Mouse (Mus musculus) inflammation-experienced regulatory T-cells, adult 16 weeks (primary cell): ENCODE measurements around the gene Cyb561d1. TPM values are rescaled to one million over a fixed set of nuclear protein-coding genes. Genes with fewer than 3 reads are reported as not detected.

ENCODE experiments used
- polyA plus RNA-seq: library from polyadenylated mRNA; unstranded; fragments of 100-300 nt; shearing (Covaris generic); gene quantifications from one replicate; pipeline ENCODE4 v1.2.1, GENCODE M21; 2017

Gene Cyb561d1
- 29.4 TPM for polyA plus RNA-seq

DNA sequence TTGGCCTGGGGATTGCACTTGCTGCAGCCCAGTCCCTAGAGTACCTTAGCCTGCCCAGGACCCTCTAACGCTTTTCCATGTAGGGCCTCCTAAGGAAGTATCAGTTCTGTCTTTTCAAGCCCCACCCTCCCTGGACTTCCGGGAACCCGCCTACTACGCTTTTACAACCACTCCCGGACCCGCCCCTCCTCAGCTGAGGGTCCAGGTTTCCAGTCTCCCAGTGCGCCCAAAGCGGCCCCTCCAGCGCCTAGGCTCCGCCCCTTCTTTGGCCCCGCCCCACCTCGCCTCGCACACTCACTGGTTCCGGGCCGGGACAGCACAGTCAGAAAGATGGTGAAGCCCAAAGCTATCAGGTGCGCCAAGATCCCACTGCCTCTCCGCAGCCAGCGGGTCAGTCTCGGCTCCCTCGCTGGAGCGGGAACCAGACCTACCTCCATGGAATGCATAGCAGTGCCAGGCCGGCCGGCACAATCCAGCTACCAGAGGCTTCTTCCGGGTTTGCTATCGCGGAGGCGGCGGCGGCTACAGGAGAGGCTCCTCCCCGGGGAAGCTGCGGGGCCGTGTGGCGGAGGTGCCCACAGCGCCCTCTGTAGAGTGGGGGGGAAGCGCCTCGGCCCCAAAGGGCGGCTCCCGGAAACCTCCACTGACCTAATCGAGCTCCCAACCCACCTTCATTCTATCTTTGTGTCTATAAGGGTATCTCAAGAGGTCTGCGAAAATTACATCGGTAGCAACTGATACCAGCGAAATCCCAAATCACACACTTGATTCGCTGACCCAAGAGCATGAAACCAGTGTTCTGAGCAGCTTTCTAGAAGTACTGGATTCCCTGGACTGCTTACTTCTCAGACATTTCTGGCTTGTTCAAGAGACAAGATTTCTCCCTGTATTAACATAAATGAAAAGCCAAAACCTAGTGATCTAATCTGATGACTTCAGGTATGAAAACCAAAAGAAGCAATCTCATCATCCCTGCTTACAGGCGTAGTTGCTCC, at the start of gene Cyb561d1:
Cyb561d1 (minus strand) TSS at position 884 of the 995 bp plus-strand sequence.

DNA sequence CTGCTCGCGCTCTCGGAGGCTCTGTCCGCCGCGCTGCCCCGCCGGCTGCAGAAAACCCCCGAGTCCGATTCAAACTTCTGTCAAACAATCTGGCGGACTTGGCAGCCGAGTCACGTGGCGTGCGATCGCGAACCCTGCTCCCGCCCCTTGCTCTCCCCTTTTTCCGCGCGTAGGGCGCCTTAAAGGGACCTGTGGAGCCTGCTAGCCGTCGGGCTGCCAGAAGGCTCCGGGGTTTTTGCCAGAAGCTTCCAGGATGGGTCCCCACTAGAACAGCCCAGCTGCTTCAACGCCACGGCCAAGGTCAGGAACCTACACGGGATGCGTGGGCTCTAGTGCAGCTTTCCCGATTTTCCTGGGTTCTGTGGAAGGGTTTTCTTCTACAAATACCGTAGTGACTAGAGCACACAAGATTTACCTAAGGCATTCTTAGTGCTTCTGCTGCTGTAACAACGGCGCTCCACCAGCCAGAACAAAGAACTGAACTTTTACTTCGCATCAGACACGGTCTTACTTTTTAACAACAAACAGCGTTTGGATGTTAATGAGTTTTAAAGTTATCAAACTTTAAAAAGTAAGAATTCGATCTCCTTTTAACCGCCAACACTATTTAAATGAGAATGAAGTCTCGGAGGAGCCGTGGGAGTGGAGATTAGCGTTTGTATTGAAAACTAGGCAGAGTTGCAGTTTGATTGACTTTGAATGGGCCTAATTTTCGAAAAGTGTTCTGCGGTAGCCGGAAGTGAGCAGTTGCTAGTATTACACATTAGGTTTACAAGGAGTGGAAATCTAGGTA, 25.7 kb upstream of the Cyb561d1 start, which contains the start of gene Sypl2:
Sypl2 (minus strand) TSS at position 91 of the 793 bp plus-strand sequence.

DNA sequence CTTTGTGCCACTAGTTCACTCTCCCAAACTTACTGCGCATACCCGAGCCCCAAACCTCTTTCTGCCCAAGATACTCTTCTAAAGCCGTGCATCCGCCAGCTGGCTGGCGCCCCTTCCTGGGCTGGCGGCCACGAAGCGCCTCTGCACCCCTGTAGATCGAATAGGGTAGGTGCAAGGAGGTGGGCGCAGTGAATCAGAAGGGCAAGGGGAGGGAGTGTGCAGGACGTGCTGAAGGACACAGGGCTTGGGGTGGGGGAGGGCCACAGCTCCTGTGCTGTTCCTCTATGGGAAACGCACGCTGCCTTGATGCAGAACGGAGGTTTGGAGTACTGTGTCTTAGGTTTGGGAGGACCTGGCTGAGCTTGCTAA, 9.7 kb upstream of the Cyb561d1 start, which contains the start of gene Atxn7l2:
Atxn7l2 (minus strand) TSS at position 164 of the 369 bp plus-strand sequence.

DNA sequence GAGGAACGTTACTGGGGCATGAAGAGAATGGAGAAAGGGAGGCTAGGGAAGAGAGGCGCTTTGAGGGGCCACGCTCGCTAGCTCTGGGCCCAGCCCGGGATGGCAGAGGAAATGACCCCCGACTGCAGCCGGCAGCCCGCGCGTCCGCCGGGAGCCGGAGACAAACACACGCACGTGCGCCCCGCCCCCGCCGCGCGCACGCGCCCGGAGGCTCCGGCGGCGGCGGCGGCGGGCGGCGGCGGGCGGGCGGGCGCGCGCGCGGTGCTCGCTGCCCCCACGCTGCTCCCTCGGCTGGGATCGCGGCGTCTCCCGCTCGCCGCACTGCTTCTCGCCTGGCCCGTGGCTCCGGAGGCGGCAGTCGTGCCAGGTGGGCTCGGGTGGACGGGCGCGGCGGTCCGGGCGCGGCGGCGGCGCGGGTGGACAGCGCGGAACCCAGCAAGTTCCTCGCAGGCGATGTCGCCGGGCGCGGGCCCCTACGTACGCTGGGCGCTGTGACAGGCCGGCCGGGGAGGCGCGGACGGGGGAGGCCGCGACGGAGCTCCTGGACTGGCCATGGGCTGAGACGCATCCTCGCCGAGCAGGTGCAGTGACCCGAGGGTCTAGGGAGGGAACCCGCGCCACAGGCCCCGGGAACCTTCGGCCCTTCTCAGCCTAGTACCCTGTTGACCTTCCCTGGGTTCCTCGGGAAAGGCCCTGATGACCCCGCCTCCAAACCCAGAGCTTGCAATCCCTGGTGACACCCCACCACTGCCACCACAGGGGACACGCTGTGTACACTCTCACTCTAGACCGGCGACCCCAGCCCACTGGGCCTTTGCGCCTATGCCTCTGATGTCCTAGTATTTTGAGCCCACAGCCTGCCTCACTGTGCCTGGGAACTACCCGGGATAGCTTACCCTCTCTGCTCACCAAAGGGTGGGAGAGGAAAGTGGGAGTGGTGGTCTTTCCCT, 14.6 kb downstream of the Cyb561d1 start, which contains the start of gene Amigo1:
Amigo1 (plus strand) TSS at position 238 of the 950 bp plus-strand sequence.

GRCm38 (mm10) chr3:108154656-108155055, 46.4 kb downstream of the Cyb561d1 start, which contains the start of gene Gpr61:
Gene Gpr61 (minus strand): TSS chr3:108154882.

Other genes starting within 250 kb of the Cyb561d1 start
- not detected for gene Gstm3, start 231.9 kb downstream of the Cyb561d1 start, polyA plus RNA-seq
- gene Gstm2, start 214.8 kb downstream of the Cyb561d1 start, polyA plus RNA-seq, result not detected
- 4.3 TPM for gene Gstm1, start 183.2 kb downstream of the Cyb561d1 start, polyA plus RNA-seq
- 10.0 TPM for gene Gstm4, start 156.3 kb downstream of the Cyb561d1 start, polyA plus RNA-seq
- gene Ampd2, start 114.6 kb downstream of the Cyb561d1 start, polyA plus RNA-seq, result 71.3 TPM
- not detected for gene Gnat2, start 108.4 kb downstream of the Cyb561d1 start, polyA plus RNA-seq
- 238 TPM for gene Gnai3, start 55.1 kb downstream of the Cyb561d1 start, polyA plus RNA-seq
- gene Gpr61, start 46.3 kb downstream of the Cyb561d1 start, polyA plus RNA-seq, result not detected
- gene Amigo1, start 14.9 kb downstream of the Cyb561d1 start, polyA plus RNA-seq, result 0.33 TPM
- gene Atxn7l2, start 9.7 kb upstream of the Cyb561d1 start, polyA plus RNA-seq, result 9.8 TPM
- not detected for gene Sypl2, start 25.4 kb upstream of the Cyb561d1 start, polyA plus RNA-seq
- gene Psma5, start 55.7 kb upstream of the Cyb561d1 start, polyA plus RNA-seq, result 143 TPM
- 0.10 TPM for gene Sort1, start 82.9 kb upstream of the Cyb561d1 start, polyA plus RNA-seq
- gene Mybphl, start 163.7 kb upstream of the Cyb561d1 start, polyA plus RNA-seq, result not detected
- gene Psrc1, start 182.6 kb upstream of the Cyb561d1 start, polyA plus RNA-seq, result 1.4 TPM
- 0.61 TPM for gene Celsr2, start 214.3 kb upstream of the Cyb561d1 start, polyA plus RNA-seq
- gene Sars, start 244.0 kb upstream of the Cyb561d1 start, polyA plus RNA-seq, result 185 TPM